Mouse (Mus musculus): ENCODE results near the gene Zswim8. TPM values are rescaled to one million over a fixed set of nuclear protein-coding genes. Genes with fewer than 3 reads are reported as not detected.

The Zswim8 gene
- polyA plus RNA-seq, 1 experiment from 2014 or later = 45.1 TPM

DNA sequence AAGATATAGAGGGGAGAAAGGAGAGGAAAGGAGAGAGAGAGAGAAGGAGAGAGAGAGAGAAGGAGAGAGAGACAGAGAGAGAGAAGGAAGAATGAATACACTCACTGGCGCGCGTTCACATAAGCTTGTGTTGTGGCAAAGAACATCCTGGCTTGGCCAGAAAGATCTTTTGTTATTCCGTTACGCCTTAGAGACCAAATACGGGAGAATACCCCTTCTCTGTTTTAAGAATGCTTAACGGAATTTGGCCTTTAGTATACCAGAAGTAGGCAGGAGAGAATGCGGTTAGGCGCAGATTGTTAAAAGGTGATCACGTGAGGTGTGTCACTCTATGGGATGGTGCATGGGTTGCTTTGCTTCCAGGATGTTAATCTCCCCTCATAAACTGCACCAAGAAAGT, 887 bp downstream of the Zswim8 start:
- peaks cover 43% of the 10 kb centered on the region for H3K36me3 ChIP-seq
- H3K27me3 ChIP-seq = no peaks in the 10 kb centered on the region
- no peak for ATAC-seq (ENCODE audit: insufficient number of reproducible peaks, insufficient read depth, low FRiP score, low TSS enrichment, low read depth)
- H3K9me3 ChIP-seq = no peaks in the 10 kb centered on the region
- H3K9ac ChIP-seq = peak overlapping the region; percentile 99
- peak overlapping the region; percentile 100 for H3K4me3 ChIP-seq
- peak overlapping the region; percentile 90; the same call in 1 of the 2 replicates for H3K27ac ChIP-seq
- peak overlapping the region; percentile 78 for H3K4me2 ChIP-seq
- peaks cover 24% of the 10 kb centered on the region for H3K4me1 ChIP-seq
- 7% methylated on average over 10 of the region's 10 CpGs for WGBS

DNA sequence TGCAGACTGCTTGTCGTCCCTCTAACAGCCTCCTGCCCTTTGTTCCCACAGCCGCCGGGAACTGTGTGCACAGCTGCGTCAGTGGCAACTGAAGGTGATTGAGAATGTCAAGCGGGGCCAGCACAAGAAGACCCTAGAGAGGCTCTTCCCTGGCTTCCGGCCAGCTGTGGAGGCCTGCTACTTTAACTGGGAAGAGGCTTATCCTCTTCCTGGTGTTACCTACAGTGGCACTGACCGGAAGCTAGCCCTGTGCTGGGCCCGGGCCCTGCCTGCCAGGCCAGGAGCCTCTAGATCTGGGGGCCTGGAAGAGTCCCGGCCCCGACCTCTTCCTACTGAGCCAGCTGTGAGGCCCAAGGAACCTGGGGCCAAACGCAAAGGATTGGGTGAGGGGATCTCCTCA, 6.5 kb downstream of the Zswim8 start:
- no peak overlapping the region for H3K9ac ChIP-seq
- H3K36me3 ChIP-seq = peaks cover 89% of the 10 kb centered on the region

DNA sequence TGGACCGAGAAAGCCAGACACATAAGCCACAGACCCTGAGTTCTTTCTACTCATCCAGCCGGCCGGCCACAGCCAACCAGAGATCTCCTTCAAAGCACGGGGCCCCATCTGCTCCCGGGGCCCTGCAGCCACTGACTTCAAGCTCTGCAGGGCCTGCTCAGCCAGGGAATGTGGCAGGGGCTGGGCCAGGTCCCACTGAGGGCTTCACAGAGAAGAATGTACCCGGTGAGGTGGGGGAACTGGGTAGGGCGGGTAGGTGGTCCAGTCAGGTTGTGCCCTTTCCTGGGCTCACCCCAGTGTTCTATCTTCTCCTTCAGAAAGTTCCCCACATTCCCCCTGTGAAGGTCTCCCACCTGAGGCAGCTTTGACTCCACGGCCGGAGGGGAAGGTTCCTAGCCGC, 11.1 kb downstream of the Zswim8 start:
- Histone ChIP-seq H3K27me3 (no peaks in the 10 kb centered on the region), H3K9ac (no peak overlapping the region), H3K4me1 (no peaks in the 10 kb centered on the region), H3K4me3 (no peak overlapping the region), H3K36me3 (peaks cover 98% of the 10 kb centered on the region), H3K4me2 (no peak overlapping the region), H3K9me3 (no peaks in the 10 kb centered on the region), H3K27ac (no peak overlapping the region)
- no peak for ATAC-seq (ENCODE audit: insufficient number of reproducible peaks, insufficient read depth, low FRiP score, low TSS enrichment, low read depth)
- WGBS = 90% methylated on average over 10 of the region's 10 CpGs

More for the DNA sequence above, 6.5 kb downstream of the Zswim8 start:
- peaks cover 11% of the 10 kb centered on the region for H3K4me1 ChIP-seq
- 85% methylated on average over 11 of the region's 11 CpGs for WGBS
- H3K4me2 ChIP-seq = no peak overlapping the region
- no peak overlapping the region for H3K4me3 ChIP-seq
- no peaks in the 10 kb centered on the region for H3K9me3 ChIP-seq
- no peak for ATAC-seq (ENCODE audit: insufficient number of reproducible peaks, insufficient read depth, low FRiP score, low TSS enrichment, low read depth)
- H3K27ac ChIP-seq = no peak overlapping the region
- H3K27me3 ChIP-seq = no peaks in the 10 kb centered on the region

DNA sequence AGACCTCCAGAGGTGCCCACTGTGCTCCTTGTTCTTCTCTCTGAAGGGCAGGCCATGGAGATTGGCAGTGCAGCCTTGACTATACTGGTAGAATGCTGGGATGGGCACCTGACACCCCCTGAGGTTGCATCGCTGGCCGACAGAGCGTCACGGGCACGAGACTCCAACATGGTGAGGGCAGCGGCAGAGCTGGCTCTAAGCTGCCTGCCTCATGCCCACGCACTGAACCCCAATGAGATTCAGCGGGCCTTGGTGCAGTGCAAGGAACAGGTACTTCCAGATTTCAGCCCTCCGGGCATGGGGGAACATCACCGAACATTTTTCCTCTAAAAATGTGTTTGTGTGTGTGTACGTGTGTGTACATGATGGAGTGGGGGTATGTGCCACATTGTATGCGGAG, 12.4 kb downstream of the Zswim8 start:
- H3K27me3 ChIP-seq = no peaks in the 10 kb centered on the region
- no peak for ATAC-seq (ENCODE audit: insufficient number of reproducible peaks, insufficient read depth, low FRiP score, low TSS enrichment, low read depth)
- WGBS = 89% methylated on average over 12 of the region's 12 CpGs
- H3K4me3 ChIP-seq = no peak overlapping the region
- H3K4me1 ChIP-seq = no peaks in the 10 kb centered on the region
- no peak overlapping the region for H3K27ac ChIP-seq
- no peak overlapping the region for H3K4me2 ChIP-seq
- H3K36me3 ChIP-seq = peaks cover 97% of the 10 kb centered on the region
- no peak overlapping the region for H3K9ac ChIP-seq
- H3K9me3 ChIP-seq = no peaks in the 10 kb centered on the region

DNA sequence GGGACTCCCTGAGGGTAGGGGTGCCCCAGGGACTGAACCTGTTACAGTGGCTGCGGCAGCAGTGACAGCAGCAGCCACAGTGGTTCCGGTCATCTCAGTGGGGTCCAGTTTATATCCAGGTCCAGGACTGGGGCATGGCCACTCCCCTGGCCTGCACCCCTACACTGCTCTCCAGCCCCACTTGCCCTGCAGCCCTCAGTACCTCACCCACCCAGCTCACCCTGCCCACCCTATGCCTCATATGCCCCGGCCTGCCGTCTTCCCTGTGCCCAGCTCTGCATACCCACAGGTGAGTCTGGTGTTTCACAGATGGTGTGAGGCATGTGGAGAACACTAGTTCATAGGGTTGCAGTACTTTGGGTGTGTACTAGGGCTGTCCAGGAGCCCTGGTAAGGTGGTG, 14.0 kb downstream of the Zswim8 start:
- H3K4me3 ChIP-seq = no peak overlapping the region
- H3K4me2 ChIP-seq = no peak overlapping the region
- peaks cover 96% of the 10 kb centered on the region for H3K36me3 ChIP-seq
- no peaks in the 10 kb centered on the region for H3K4me1 ChIP-seq
- H3K9ac ChIP-seq = no peak overlapping the region
- H3K27me3 ChIP-seq = no peaks in the 10 kb centered on the region
- no peaks in the 10 kb centered on the region for H3K9me3 ChIP-seq
- 82% methylated on average over 4 of the region's 4 CpGs for WGBS
- H3K27ac ChIP-seq = no peak overlapping the region
- ATAC-seq (ENCODE audit: insufficient number of reproducible peaks, insufficient read depth, low FRiP score, low TSS enrichment, low read depth) = no peak

DNA sequence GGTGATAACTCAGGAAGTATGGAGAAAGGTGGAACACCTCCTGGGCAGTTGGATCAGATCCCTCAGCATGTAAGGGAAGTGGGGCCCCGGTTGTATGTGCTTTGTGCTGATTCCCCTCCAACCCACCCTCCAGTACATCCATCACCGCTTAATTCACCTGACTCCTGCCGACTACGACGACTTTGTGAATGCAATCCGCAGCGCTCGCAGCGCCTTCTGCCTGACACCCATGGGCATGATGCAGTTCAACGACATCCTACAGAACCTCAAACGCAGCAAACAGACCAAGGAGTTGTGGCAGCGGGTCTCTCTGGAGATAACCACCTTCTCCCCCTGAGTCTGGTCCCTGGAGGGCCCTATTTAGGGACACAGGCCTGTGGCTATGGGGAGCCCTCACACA, 15.7 kb downstream of the Zswim8 start:
- no peak overlapping the region for H3K27ac ChIP-seq
- H3K4me1 ChIP-seq = no peaks in the 10 kb centered on the region
- H3K9ac ChIP-seq = no peak overlapping the region
- no peaks in the 10 kb centered on the region for H3K9me3 ChIP-seq
- ATAC-seq (ENCODE audit: insufficient number of reproducible peaks, insufficient read depth, low FRiP score, low TSS enrichment, low read depth) = no peak
- no peaks in the 10 kb centered on the region for H3K27me3 ChIP-seq
- H3K4me3 ChIP-seq = no peak overlapping the region
- H3K4me2 ChIP-seq = no peak overlapping the region
- WGBS = 94% methylated on average over 12 of the region's 12 CpGs
- H3K36me3 ChIP-seq = peaks cover 92% of the 10 kb centered on the region

DNA sequence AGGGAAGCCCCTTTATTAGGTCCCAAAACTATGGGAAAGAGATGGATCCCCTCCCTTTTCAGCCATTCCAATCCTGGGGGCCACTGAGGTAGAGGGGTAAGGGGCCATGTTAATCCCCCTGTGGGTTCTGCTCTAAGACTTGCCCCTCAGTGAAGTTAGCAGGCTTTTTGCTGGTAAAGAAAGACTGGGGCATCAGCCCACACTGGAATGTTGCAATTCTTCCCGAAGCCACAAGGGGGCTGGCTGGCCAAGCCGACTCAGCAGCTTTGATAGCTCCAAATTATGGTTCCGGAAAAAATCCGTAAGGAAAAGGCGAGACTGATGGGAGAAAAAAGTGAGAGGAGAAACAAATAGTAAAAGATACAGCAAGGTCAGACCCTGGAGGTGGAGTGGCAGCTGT, 16.7 kb downstream of the Zswim8 start:
- Histone ChIP-seq H3K4me2 (no peak overlapping the region), H3K4me3 (no peak overlapping the region), H3K27ac (no peak overlapping the region), H3K9ac (0 out of 2 replicates have a peak overlapping the region, but pooled peaks have one; percentile 12), H3K9me3 (no peaks in the 10 kb centered on the region), H3K36me3 (peaks cover 91% of the 10 kb centered on the region), H3K4me1 (no peaks in the 10 kb centered on the region), H3K27me3 (no peaks in the 10 kb centered on the region)
- 19% methylated on average over 5 of the region's 5 CpGs for WGBS
- no peak for ATAC-seq (ENCODE audit: insufficient number of reproducible peaks, insufficient read depth, low FRiP score, low TSS enrichment, low read depth)

DNA sequence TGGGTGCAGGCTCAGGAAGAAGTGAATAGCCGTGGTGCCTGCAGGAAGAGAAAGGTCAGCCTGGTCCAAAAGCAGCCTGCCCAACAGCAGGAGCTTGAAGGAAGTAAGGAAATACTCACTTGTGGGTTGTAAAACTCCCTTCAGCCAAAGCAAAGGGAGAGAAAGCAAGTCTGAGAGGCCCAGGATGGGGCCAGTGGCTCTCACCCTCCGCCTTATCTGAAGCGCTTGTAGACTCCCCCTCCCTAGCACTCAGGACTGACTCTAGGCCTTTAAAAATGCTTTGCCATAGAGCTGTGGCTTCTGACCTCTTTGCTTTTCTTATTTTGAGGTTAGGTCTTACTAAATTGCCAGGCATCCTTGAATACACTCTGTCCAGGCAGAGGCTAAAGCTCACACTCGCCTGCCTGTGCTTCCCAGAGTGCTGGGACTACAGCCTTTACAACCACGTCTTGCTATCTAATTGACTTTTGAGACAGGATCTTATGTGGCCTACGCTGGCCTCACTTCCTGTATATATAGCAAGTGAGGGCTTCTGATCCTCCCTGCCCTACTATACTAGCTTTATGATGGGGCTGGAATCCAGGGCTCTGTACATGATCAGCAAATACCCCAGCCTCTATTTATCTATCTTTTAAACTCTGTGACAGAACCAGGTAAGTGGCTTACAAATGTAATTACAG, 18.4 kb downstream of the Zswim8 start:
- no peaks in the 10 kb centered on the region for H3K9me3 ChIP-seq
- WGBS = 83% methylated on average over 6 of the region's 6 CpGs
- ATAC-seq (ENCODE audit: insufficient number of reproducible peaks, insufficient read depth, low FRiP score, low TSS enrichment, low read depth) = no peak
- peaks cover 93% of the 10 kb centered on the region for H3K36me3 ChIP-seq
- H3K9ac ChIP-seq = peak overlapping the region; percentile 27; the same call in 1 of the 2 replicates
- no peaks in the 10 kb centered on the region for H3K4me1 ChIP-seq
- H3K27ac ChIP-seq = no peak overlapping the region
- H3K4me3 ChIP-seq = no peak overlapping the region
- no peaks in the 10 kb centered on the region for H3K27me3 ChIP-seq
- H3K4me2 ChIP-seq = no peak overlapping the region

DNA sequence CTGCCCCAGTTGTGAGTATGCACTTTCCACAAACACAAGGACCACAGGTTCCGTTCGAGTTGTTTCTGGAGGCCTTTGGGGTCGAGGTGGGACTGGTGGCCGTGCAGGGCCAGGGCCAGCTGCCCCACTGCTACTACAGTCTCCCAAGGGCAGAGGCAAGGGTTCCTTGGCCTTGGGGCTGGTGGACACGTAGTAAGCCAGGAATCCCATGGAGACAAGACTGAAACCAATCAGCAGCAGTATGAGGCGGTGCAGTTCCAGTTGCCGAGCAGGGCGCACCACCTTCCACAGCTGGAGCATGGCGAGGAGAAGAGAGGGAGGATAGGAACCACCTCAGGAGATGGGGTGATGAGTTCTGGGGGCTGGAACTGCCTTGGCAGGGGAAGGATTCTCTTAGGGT, 22.5 kb downstream of the Zswim8 start:
- no peak overlapping the region for H3K4me3 ChIP-seq
- H3K9ac ChIP-seq = no peak overlapping the region
- ATAC-seq (ENCODE audit: insufficient number of reproducible peaks, insufficient read depth, low FRiP score, low TSS enrichment, low read depth) = no peak
- no peak overlapping the region for H3K4me2 ChIP-seq
- H3K4me1 ChIP-seq = peaks cover 13% of the 10 kb centered on the region
- H3K9me3 ChIP-seq = no peaks in the 10 kb centered on the region
- 91% methylated on average over 9 of the region's 9 CpGs for WGBS
- peaks cover 63% of the 10 kb centered on the region for H3K36me3 ChIP-seq
- no peaks in the 10 kb centered on the region for H3K27me3 ChIP-seq
- H3K27ac ChIP-seq = no peak overlapping the region

DNA sequence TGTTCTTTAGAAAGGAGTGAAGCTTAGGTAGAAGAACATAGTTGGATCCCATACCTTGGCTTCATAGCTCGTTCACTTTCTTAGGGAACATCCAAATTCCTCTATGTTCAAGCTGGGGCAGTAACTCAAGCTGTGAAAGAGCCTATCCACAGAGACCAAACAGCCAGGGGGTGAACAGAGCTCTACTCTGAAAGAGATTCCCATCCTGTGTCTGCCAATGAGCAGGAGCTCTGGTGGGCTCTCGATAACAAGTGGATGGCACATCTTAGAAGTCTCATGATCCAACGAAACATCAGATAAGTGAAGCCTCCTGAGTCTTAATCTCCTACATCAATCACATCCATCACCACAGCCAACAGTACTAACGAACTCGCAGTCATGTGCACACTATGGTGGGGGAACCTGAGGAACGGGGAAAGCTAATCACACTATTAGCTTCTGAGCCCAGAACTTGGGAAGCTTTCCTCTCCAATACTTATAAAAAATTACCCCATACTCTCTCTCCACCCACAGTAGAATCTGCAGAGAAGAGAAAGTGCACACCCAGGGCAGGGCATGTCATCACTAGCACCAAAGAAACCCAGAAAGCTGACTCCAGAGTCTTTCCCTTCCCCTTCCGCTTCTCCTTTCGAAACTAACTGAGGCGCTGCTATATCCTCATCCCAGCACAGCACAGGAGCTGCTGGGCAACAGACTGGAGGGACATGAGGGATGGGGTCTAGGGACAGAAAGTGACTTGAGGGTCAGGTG, 23.7 kb downstream of the Zswim8 start:
- ATAC-seq (ENCODE audit: insufficient number of reproducible peaks, insufficient read depth, low FRiP score, low TSS enrichment, low read depth) = no peak
- WGBS = 90% methylated on average over 9 of the region's 9 CpGs
- no peaks in the 10 kb centered on the region for H3K27me3 ChIP-seq
- no peak overlapping the region for H3K4me2 ChIP-seq
- H3K27ac ChIP-seq = no peak overlapping the region
- no peaks in the 10 kb centered on the region for H3K9me3 ChIP-seq
- H3K36me3 ChIP-seq = peaks cover 59% of the 10 kb centered on the region
- H3K4me1 ChIP-seq = peaks cover 22% of the 10 kb centered on the region
- no peak overlapping the region for H3K9ac ChIP-seq
- H3K4me3 ChIP-seq = no peak overlapping the region

DNA sequence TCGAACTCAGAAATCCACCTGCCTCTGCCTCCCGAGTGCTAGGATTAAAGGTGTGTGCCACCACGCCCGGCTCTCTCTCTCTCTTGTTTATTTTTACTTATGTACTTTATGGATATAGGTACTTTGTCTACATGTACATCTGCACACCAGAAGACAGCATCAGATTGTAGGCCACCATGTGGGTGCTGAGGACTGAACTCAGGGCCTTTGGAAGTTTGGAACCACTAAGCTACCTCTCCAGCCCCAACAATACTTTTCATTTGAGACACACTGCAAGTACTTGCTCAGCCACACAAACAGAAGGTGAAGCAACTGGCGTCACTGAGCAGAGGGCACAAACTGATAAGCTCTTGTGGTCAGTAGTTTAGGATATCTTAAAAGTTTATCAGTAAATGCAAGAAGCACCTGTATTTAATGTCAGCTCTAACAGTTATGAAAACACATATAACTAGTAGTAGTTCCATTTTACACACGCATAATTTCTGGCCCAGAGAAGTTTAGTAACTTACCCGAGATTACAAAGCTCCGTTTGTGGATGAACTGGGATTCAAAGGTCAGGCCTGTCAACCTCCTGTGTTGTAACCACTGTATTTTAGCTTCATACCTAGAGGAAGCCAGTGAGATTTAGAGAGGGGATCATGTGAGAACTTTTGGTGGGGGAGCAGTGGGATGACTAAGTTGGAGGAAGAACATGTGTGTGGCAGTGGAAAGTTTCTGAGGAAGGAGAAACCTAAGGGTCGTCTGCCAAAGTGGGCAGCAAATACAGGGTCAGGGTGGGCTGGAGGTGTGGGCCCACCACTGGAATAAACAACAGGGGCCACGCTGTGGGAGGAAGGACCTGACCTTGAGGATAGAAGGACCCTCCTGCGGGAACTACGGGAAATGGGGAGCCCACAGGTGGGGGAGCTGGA, 25.9 kb downstream of the Zswim8 start:
- peak overlapping the region; percentile 94; the same call in 1 of the 2 replicates for H3K27ac ChIP-seq
- no peaks in the 10 kb centered on the region for H3K9me3 ChIP-seq
- peak overlapping the region; percentile 80 for H3K4me2 ChIP-seq
- peaks cover 32% of the 10 kb centered on the region for H3K4me1 ChIP-seq
- ATAC-seq (ENCODE audit: insufficient number of reproducible peaks, insufficient read depth, low FRiP score, low TSS enrichment, low read depth) = no peak
- peak overlapping the region; percentile 83 for H3K4me3 ChIP-seq
- H3K27me3 ChIP-seq = no peaks in the 10 kb centered on the region
- H3K36me3 ChIP-seq = peaks cover 60% of the 10 kb centered on the region
- peak overlapping the region; percentile 87 for H3K9ac ChIP-seq
- 49% methylated on average over 12 of the region's 12 CpGs for WGBS

Measured in embryonic facial prominence, embryonic 13.5 days (tissue).